Mouse (Mus musculus): ENCODE data around the gene Ubl7. TPM values are rescaled to one million over a fixed set of nuclear protein-coding genes. Genes with fewer than 3 reads are reported as not detected.

Gene Ubl7
- polyA plus RNA-seq, 1 experiment, result 80.0 TPM

GRCm38 (mm10) chr9:57964528-57965250 is 53.9 kb downstream of the Ubl7 start:
- Histone ChIP-seq H3K27ac (ENCODE audit: insufficient read depth, low read depth, low read length) (no peak overlapping the region), H3K4me1 (ENCODE audit: control insufficient read depth, insufficient read depth, low read length) (no peaks in the 10 kb centered on the region)

GRCm38 (mm10) chr9:57965281-57966185 is 54.8 kb downstream of the Ubl7 start:
- no peaks in the 10 kb centered on the region for H3K4me1 ChIP-seq (ENCODE audit: control insufficient read depth, insufficient read depth, low read length)
- H3K27ac ChIP-seq (ENCODE audit: insufficient read depth, low read depth, low read length), result no peak overlapping the region
- H3K4me3 ChIP-seq (ENCODE audit: insufficient read depth, low read length), result no peak overlapping the region
- no peak for TF ChIP-seq CTCF (IDR thresholded peaks at IDR 0.05; ENCODE audit: low read depth, low read length)

More at GRCm38 (mm10) chr9:57964528-57965250, 53.9 kb downstream of the Ubl7 start:
- TF ChIP-seq POLR2A (IDR thresholded peaks at IDR 0.05; ENCODE audit: borderline replicate concordance, low read depth, low read length), result no peak
- no peak for TF ChIP-seq CTCF (IDR thresholded peaks at IDR 0.05; ENCODE audit: low read depth, low read length)
- no peak overlapping the region for H3K4me3 ChIP-seq (ENCODE audit: insufficient read depth, low read length)

GRCm38 (mm10) chr9:57967237-57967960 is 56.6 kb downstream of the Ubl7 start:
- H3K4me1 ChIP-seq (ENCODE audit: control insufficient read depth, insufficient read depth, low read length), result no peaks in the 10 kb centered on the region
- no peak overlapping the region for H3K4me3 ChIP-seq (ENCODE audit: insufficient read depth, low read length)
- no peak overlapping the region for H3K27ac ChIP-seq (ENCODE audit: insufficient read depth, low read depth, low read length)

GRCm38 (mm10) chr9:57968166-57968771 is 57.5 kb downstream of the Ubl7 start:
- H3K4me1 ChIP-seq (ENCODE audit: control insufficient read depth, insufficient read depth, low read length), result peaks cover 2% of the 10 kb centered on the region; the same call in 1 of the 2 replicates
- TF ChIP-seq CTCF (IDR thresholded peaks at IDR 0.05; ENCODE audit: low read depth, low read length) (no peak), POLR2A (IDR thresholded peaks at IDR 0.05; ENCODE audit: borderline replicate concordance, low read depth, low read length) (no peak)
- H3K27ac ChIP-seq (ENCODE audit: insufficient read depth, low read depth, low read length), result no peak overlapping the region
- H3K4me3 ChIP-seq (ENCODE audit: insufficient read depth, low read length), result no peak overlapping the region

More at GRCm38 (mm10) chr9:57967237-57967960, 56.6 kb downstream of the Ubl7 start:
- TF ChIP-seq CTCF (IDR thresholded peaks at IDR 0.05; ENCODE audit: low read depth, low read length) (no peak), POLR2A (IDR thresholded peaks at IDR 0.05; ENCODE audit: borderline replicate concordance, low read depth, low read length) (no peak)

GRCm38 (mm10) chr9:57968783-57969542 is 58.2 kb downstream of the Ubl7 start:
- TF ChIP-seq CTCF (IDR thresholded peaks at IDR 0.05; ENCODE audit: low read depth, low read length), result no peak
- TF ChIP-seq POLR2A (IDR thresholded peaks at IDR 0.05; ENCODE audit: borderline replicate concordance, low read depth, low read length), result no peak
- H3K4me1 ChIP-seq (ENCODE audit: control insufficient read depth, insufficient read depth, low read length), result peaks cover 2% of the 10 kb centered on the region; the same call in 1 of the 2 replicates
- H3K4me3 ChIP-seq (ENCODE audit: insufficient read depth, low read length), result no peak overlapping the region
- no peak overlapping the region for H3K27ac ChIP-seq (ENCODE audit: insufficient read depth, low read depth, low read length)

- no peak overlapping the region for H3K4me3 ChIP-seq (ENCODE audit: insufficient read depth, low read length)
- TF ChIP-seq POLR2A (IDR thresholded peaks at IDR 0.05; ENCODE audit: borderline replicate concordance, low read depth, low read length), result no peak
- no peak for TF ChIP-seq CTCF (IDR thresholded peaks at IDR 0.05; ENCODE audit: low read depth, low read length)
- H3K27ac ChIP-seq (ENCODE audit: insufficient read depth, low read depth, low read length), result no peak overlapping the region
- peaks cover 4% of the 10 kb centered on the region; the same call in 1 of the 2 replicates for H3K4me1 ChIP-seq (ENCODE audit: control insufficient read depth, insufficient read depth, low read length)
Observed at GRCm38 (mm10) chr9:57969736-57970495, 59.1 kb downstream of the Ubl7 start.

- no peak overlapping the region for H3K27ac ChIP-seq (ENCODE audit: insufficient read depth, low read depth, low read length)
- H3K4me1 ChIP-seq (ENCODE audit: control insufficient read depth, insufficient read depth, low read length), result peaks cover 4% of the 10 kb centered on the region; the same call in 1 of the 2 replicates
- no peak overlapping the region for H3K4me3 ChIP-seq (ENCODE audit: insufficient read depth, low read length)
- no peak for TF ChIP-seq POLR2A (IDR thresholded peaks at IDR 0.05; ENCODE audit: borderline replicate concordance, low read depth, low read length)
- TF ChIP-seq CTCF (IDR thresholded peaks at IDR 0.05; ENCODE audit: low read depth, low read length), result no peak
Observed at GRCm38 (mm10) chr9:57971413-57971812, 60.6 kb downstream of the Ubl7 start.

GRCm38 (mm10) chr9:57972141-57972591 is 61.4 kb downstream of the Ubl7 start:
- no peak for TF ChIP-seq POLR2A (IDR thresholded peaks at IDR 0.05; ENCODE audit: borderline replicate concordance, low read depth, low read length)
- TF ChIP-seq CTCF (IDR thresholded peaks at IDR 0.05; ENCODE audit: low read depth, low read length), result no peak
- no peak overlapping the region for H3K4me3 ChIP-seq (ENCODE audit: insufficient read depth, low read length)
- peaks cover 4% of the 10 kb centered on the region; the same call in 1 of the 2 replicates for H3K4me1 ChIP-seq (ENCODE audit: control insufficient read depth, insufficient read depth, low read length)
- H3K27ac ChIP-seq (ENCODE audit: insufficient read depth, low read depth, low read length), result no peak overlapping the region
